Mouse (Mus musculus): Measurements from ENCODE around the gene Olfr429.
A peak's percentile ranks its signal among the peaks of the same experiment; 100 is the strongest.
"Not testable (repeated sequence)": the region's sequence is repeated elsewhere in the genome, so short reads cannot be mapped to it uniquely, and the experiment has no call there.

The Olfr429 gene

GRCm38 (mm10) chr1:174084031-174084430 lies at the start of gene Olfr429:
Gene Olfr429, plus strand, starts transcription at chr1:174084331.
- DNase-seq (ENCODE audit: low read depth): no peak

- no peak for DNase-seq (ENCODE audit: low read depth)
These were observed 48.3 kb upstream of the Olfr429 start for GRCm38 (mm10) chr1:174035841-174036240.

- no peak for DNase-seq (ENCODE audit: low read depth)
These were observed 45.7 kb upstream of the Olfr429 start for GRCm38 (mm10) chr1:174038480-174038879.

GRCm38 (mm10) chr1:174040523-174041177 lies 43.5 kb upstream of the Olfr429 start, which contains the start of gene Olfr433:
Gene Olfr433, plus strand, starts transcription at chr1:174040705.
- DNase-seq (ENCODE audit: low read depth): peak; percentile 82

- DNase-seq (ENCODE audit: low read depth): not testable (repeated sequence)
These were observed 41.8 kb upstream of the Olfr429 start for GRCm38 (mm10) chr1:174042091-174042884.

GRCm38 (mm10) chr1:174044431-174044830 lies 39.7 kb upstream of the Olfr429 start:
- no peak for DNase-seq (ENCODE audit: low read depth)

GRCm38 (mm10) chr1:174048227-174048626 lies 35.9 kb upstream of the Olfr429 start:
- DNase-seq (ENCODE audit: low read depth): not testable (repeated sequence)

GRCm38 (mm10) chr1:174048893-174049292 lies 35.2 kb upstream of the Olfr429 start, which contains the start of gene Olfr432:
Gene Olfr432, plus strand, starts transcription at chr1:174049205.
- no peak for DNase-seq (ENCODE audit: low read depth)

GRCm38 (mm10) chr1:174049357-174049756 lies 34.8 kb upstream of the Olfr429 start:
- not testable (repeated sequence) for DNase-seq (ENCODE audit: low read depth)

GRCm38 (mm10) chr1:174050532-174050931 lies 33.6 kb upstream of the Olfr429 start:
- DNase-seq (ENCODE audit: low read depth): no peak

GRCm38 (mm10) chr1:174051515-174051914 lies 32.6 kb upstream of the Olfr429 start:
- DNase-seq (ENCODE audit: low read depth): no peak

- no peak for DNase-seq (ENCODE audit: low read depth)
These were observed 32.1 kb upstream of the Olfr429 start for GRCm38 (mm10) chr1:174051931-174052536.

GRCm38 (mm10) chr1:174052981-174053380 lies 31.1 kb upstream of the Olfr429 start:
- peak; percentile 26 for DNase-seq (ENCODE audit: low read depth)

GRCm38 (mm10) chr1:174055248-174055647 lies 28.9 kb upstream of the Olfr429 start:
- DNase-seq (ENCODE audit: low read depth): no peak

GRCm38 (mm10) chr1:174066305-174066704 lies 17.8 kb upstream of the Olfr429 start, which contains the start of gene Olfr430:
Gene Olfr430, plus strand, starts transcription at chr1:174066605.
- DNase-seq (ENCODE audit: low read depth): no peak

GRCm38 (mm10) chr1:174096591-174096990 lies 12.5 kb downstream of the Olfr429 start, which contains the start of gene Olfr427:
Gene Olfr427, plus strand, starts transcription at chr1:174096891.
- no peak for DNase-seq (ENCODE audit: low read depth)

- peak; percentile 20 for DNase-seq (ENCODE audit: low read depth)
These were observed 19.6 kb downstream of the Olfr429 start for GRCm38 (mm10) chr1:174103735-174104134.

GRCm38 (mm10) chr1:174121062-174121461 lies 36.9 kb downstream of the Olfr429 start, which contains the start of gene Olfr231:
Gene Olfr231, minus strand, starts transcription at chr1:174121162.
- no peak for DNase-seq (ENCODE audit: low read depth)

- no peak for DNase-seq (ENCODE audit: low read depth)
These were observed 47.1 kb downstream of the Olfr429 start, which contains the start of gene Olfr424 for GRCm38 (mm10) chr1:174131217-174131616. Gene Olfr424, plus strand, starts transcription at chr1:174131517.

GRCm38 (mm10) chr1:174131999-174132398 lies 47.9 kb downstream of the Olfr429 start:
- DNase-seq (ENCODE audit: low read depth): no peak

Measured in 416B (cell line).